Mouse (Mus musculus): ENCODE data around the gene Igsf11. TPM values are rescaled to one million over a fixed set of nuclear protein-coding genes. Genes with fewer than 3 reads are reported as not detected.

Igsf11 gene
- polyA plus RNA-seq, 1 experiment from 2014 or later = 5.5 TPM

GRCm38 (mm10) chr16:38908304-38908703, 15.8 kb downstream of the Igsf11 start:
- no peak overlapping the region for H3K4me2 ChIP-seq
- peaks cover 23% of the 10 kb centered on the region for H3K4me1 ChIP-seq (replicated peaks)
- peaks cover 5% of the 10 kb centered on the region; the same call in 1 of the 2 replicates for H3K27me3 ChIP-seq
- no peak overlapping the region for H3K4me3 ChIP-seq
- H3K9ac ChIP-seq = no peak overlapping the region
- ATAC-seq (ENCODE audit: low read depth) = no peak
- WGBS = 76% methylated on average over 9 of the region's 9 CpGs
- H3K36me3 ChIP-seq = no peaks in the 10 kb centered on the region
- H3K9me3 ChIP-seq = no peaks in the 10 kb centered on the region
- H3K27ac ChIP-seq (replicated peaks) = no peak overlapping the region

DNA sequence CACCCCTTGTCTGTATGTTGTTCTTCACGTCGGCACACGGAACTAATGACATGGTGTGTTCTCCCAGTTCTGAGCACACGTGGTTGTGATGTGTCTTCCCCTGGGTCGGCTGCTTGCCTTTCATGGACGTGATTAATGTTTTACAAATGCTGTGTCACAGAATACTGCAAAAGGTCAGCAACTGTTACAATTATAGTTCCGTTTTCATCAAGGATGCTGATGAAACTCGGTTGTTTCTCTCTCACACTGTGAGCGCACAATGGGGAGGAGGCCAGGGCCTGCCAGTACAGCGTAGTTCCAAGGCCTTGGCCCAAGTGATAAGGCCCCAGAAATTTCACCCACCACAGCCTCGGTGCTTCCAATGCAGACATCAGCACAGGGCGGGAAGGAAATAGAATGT, 17.0 kb downstream of the Igsf11 start:
- Histone ChIP-seq H3K4me3 (no peak overlapping the region), H3K9me3 (no peaks in the 10 kb centered on the region), H3K27ac (replicated peaks) (no peak overlapping the region), H3K4me1 (replicated peaks) (peaks cover 23% of the 10 kb centered on the region), H3K9ac (no peak overlapping the region), H3K36me3 (no peaks in the 10 kb centered on the region), H3K4me2 (no peak overlapping the region), H3K27me3 (no peaks in the 10 kb centered on the region)
- WGBS = 55% methylated on average over 12 of the region's 12 CpGs
- no peak for ATAC-seq (ENCODE audit: low read depth)

- no peak overlapping the region for H3K27ac ChIP-seq (replicated peaks)
- no peak overlapping the region for H3K4me2 ChIP-seq
- peaks cover 23% of the 10 kb centered on the region for H3K4me1 ChIP-seq (replicated peaks)
- H3K36me3 ChIP-seq = no peaks in the 10 kb centered on the region
- no peak overlapping the region for H3K9ac ChIP-seq
- no peaks in the 10 kb centered on the region for H3K9me3 ChIP-seq
- 90% methylated on average over 8 of the region's 8 CpGs for WGBS
- ATAC-seq (ENCODE audit: low read depth) = no peak
- no peak overlapping the region for H3K4me3 ChIP-seq
- H3K27me3 ChIP-seq = no peaks in the 10 kb centered on the region
Measured at GRCm38 (mm10) chr16:38910088-38910487, 17.6 kb downstream of the Igsf11 start.

GRCm38 (mm10) chr16:38915451-38915850, 23.0 kb downstream of the Igsf11 start:
- no peaks in the 10 kb centered on the region for H3K27me3 ChIP-seq
- no peak overlapping the region for H3K9ac ChIP-seq
- WGBS = 94% methylated on average over 4 of the region's 4 CpGs
- no peak overlapping the region for H3K4me3 ChIP-seq
- no peak overlapping the region for H3K4me2 ChIP-seq
- no peaks in the 10 kb centered on the region for H3K36me3 ChIP-seq
- H3K4me1 ChIP-seq (replicated peaks) = 0 out of 2 replicates have a peak, but pooled peaks cover 5% of the 10 kb centered on the region
- no peak overlapping the region for H3K27ac ChIP-seq (replicated peaks)
- ATAC-seq (ENCODE audit: low read depth) = no peak
- no peaks in the 10 kb centered on the region for H3K9me3 ChIP-seq

GRCm38 (mm10) chr16:38916053-38916786, 23.7 kb downstream of the Igsf11 start:
- no peak overlapping the region for H3K4me2 ChIP-seq
- no peak for ATAC-seq (ENCODE audit: low read depth)
- no peaks in the 10 kb centered on the region for H3K27me3 ChIP-seq
- no peaks in the 10 kb centered on the region for H3K9me3 ChIP-seq
- H3K4me3 ChIP-seq = no peak overlapping the region
- H3K9ac ChIP-seq = no peak overlapping the region
- 92% methylated on average over 12 of the region's 12 CpGs for WGBS
- H3K36me3 ChIP-seq = no peaks in the 10 kb centered on the region
- H3K4me1 ChIP-seq (replicated peaks) = 0 out of 2 replicates have a peak, but pooled peaks cover 5% of the 10 kb centered on the region
- no peak overlapping the region for H3K27ac ChIP-seq (replicated peaks)

GRCm38 (mm10) chr16:38916885-38917284, 24.4 kb downstream of the Igsf11 start:
- H3K9ac ChIP-seq = no peak overlapping the region
- WGBS = 87% methylated on average over 5 of the region's 5 CpGs

DNA sequence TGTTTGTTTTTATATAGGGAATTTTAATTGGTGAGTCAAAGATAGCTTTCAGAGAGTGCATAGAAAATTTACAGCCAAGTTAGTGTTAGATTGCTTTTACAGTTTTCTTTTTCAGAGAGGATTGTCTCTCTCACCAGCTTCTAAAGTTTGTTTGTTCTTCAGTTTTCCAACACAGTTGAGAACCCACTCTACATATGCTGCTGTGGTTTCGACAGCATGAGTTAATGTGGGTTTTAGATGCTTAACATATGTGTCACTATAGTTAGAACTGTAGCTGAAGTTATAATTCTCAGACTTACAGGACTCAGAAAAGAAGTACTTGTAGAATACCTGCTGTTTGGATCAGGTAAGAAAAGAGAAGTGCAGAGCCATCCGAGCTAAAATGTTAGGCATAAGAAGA, 25.6 kb downstream of the Igsf11 start:
- no peak for ATAC-seq (ENCODE audit: low read depth)
- no peaks in the 10 kb centered on the region for H3K36me3 ChIP-seq
- H3K4me3 ChIP-seq = no peak overlapping the region
- H3K27me3 ChIP-seq = no peaks in the 10 kb centered on the region
- no peak overlapping the region for H3K9ac ChIP-seq
- no peaks in the 10 kb centered on the region for H3K4me1 ChIP-seq (replicated peaks)
- no peaks in the 10 kb centered on the region for H3K9me3 ChIP-seq
- no peak overlapping the region for H3K27ac ChIP-seq (replicated peaks)
- WGBS = 90% methylated on average over 2 of the region's 2 CpGs
- no peak overlapping the region for H3K4me2 ChIP-seq

More at GRCm38 (mm10) chr16:38916885-38917284, 24.4 kb downstream of the Igsf11 start:
- no peaks in the 10 kb centered on the region for H3K9me3 ChIP-seq
- ATAC-seq (ENCODE audit: low read depth) = no peak
- no peak overlapping the region for H3K4me3 ChIP-seq
- H3K27ac ChIP-seq (replicated peaks) = no peak overlapping the region
- no peak overlapping the region for H3K4me2 ChIP-seq
- H3K27me3 ChIP-seq = no peaks in the 10 kb centered on the region
- no peaks in the 10 kb centered on the region for H3K36me3 ChIP-seq
- H3K4me1 ChIP-seq (replicated peaks) = 0 out of 2 replicates have a peak, but pooled peaks cover 2% of the 10 kb centered on the region

DNA sequence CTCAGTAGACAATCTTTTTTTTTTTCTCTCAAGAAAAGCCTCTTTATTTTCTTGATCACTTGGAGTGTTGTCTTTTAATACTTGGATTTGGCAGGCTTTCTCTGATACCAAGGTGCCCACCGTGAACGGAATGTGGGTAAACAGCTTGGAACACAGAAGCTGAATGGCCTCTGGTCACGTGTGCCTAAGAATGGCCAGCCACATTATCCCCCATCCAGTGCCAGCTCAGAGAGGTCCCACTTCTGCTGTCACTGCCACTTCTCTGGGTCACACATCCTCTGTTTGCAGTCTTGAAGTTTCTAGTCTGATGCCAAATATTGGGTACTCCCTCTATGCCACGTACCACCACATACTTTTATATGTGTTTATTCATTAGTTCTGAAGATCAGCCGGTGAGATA, 28.0 kb downstream of the Igsf11 start:
- H3K27me3 ChIP-seq = no peaks in the 10 kb centered on the region
- 67% methylated on average over 5 of the region's 5 CpGs for WGBS
- no peaks in the 10 kb centered on the region for H3K36me3 ChIP-seq
- no peak overlapping the region for H3K27ac ChIP-seq (replicated peaks)
- no peak overlapping the region for H3K9ac ChIP-seq
- no peak overlapping the region for H3K4me3 ChIP-seq
- no peak overlapping the region for H3K4me2 ChIP-seq
- H3K9me3 ChIP-seq = no peaks in the 10 kb centered on the region
- H3K4me1 ChIP-seq (replicated peaks) = peaks cover 9% of the 10 kb centered on the region
- peak; percentile 52; the same call in 1 of the 2 replicates for ATAC-seq (ENCODE audit: low read depth)

DNA sequence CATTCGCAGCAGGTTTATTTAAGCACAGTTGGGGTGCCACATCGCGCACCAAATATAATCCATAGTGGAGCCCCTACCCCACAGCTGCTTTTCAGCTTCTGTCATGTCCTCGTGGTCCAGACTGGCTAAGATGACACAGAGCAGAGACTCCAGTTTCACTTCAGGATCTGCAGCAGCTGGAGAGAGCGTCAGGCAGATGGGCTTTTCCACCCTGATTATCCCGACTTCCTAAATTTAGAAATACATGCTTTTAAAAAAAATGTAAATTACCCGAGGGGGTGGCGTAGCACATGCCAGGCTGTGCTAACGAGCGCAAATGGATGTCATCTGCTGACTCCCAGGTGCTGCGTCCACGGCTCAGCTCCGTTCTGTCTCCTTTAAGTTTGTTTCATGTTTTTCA, 32.5 kb downstream of the Igsf11 start:
- ATAC-seq (ENCODE audit: low read depth) = peak; percentile 47; the same call in 1 of the 2 replicates

DNA sequence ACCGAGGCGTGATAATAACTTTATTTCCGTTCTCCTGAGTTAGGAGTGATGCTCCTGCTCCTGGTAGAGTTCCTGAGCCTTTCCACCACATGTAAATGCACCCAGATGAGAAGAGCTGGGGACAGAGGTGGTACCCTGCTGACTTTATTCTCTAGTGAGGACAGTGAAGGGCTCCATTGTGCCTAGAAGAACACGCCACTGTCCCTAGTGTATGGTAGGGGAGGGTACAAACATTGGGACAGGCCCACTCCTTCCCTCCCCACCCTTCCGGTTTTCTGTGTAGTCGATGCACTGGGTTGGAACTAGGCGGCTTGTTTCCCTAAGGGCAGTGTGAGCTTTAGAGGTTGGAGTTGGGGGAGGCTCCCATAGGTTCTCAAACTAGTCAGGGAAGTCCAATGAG, 36.3 kb downstream of the Igsf11 start:
- Histone ChIP-seq H3K9me3 (no peaks in the 10 kb centered on the region), H3K4me1 (replicated peaks) (peaks cover 9% of the 10 kb centered on the region), H3K27ac (replicated peaks) (no peak overlapping the region), H3K9ac (no peak overlapping the region), H3K4me3 (no peak overlapping the region), H3K27me3 (no peaks in the 10 kb centered on the region), H3K36me3 (no peaks in the 10 kb centered on the region), H3K4me2 (no peak overlapping the region)
- WGBS = 83% methylated on average over 7 of the region's 7 CpGs
- no peak for ATAC-seq (ENCODE audit: low read depth)

More for the DNA sequence above, 32.5 kb downstream of the Igsf11 start:
- 50% methylated on average over 13 of the region's 13 CpGs for WGBS
- peaks cover 9% of the 10 kb centered on the region for H3K4me1 ChIP-seq (replicated peaks)
- no peaks in the 10 kb centered on the region for H3K36me3 ChIP-seq
- H3K9ac ChIP-seq = no peak overlapping the region
- H3K27ac ChIP-seq (replicated peaks) = peak overlapping the region; percentile 14; the same call in 1 of the 2 replicates
- no peaks in the 10 kb centered on the region for H3K27me3 ChIP-seq
- no peaks in the 10 kb centered on the region for H3K9me3 ChIP-seq
- no peak overlapping the region for H3K4me3 ChIP-seq
- H3K4me2 ChIP-seq = peak overlapping the region; percentile 27

DNA sequence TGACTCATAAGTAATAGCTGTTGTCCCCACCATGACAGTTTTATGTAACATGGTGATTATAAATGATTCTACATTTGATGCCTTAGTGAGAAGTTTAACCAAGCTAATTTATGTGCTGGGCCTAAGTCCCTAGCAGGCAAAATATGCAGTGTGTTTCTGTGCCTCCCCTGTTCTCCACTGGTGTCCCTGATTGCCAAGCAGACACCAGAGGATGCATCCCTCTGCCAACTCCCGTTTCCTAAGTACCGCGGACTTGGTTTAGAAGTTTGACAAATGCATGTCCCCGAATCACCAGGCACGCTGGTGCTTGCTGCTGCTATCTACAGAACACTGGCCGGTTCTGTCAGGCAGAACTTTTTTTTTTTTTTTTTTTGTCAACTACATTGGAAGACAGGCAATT, 39.0 kb downstream of the Igsf11 start:
- 67% methylated on average over 6 of the region's 6 CpGs for WGBS
- no peak overlapping the region for H3K9ac ChIP-seq
- H3K36me3 ChIP-seq = no peaks in the 10 kb centered on the region
- no peak overlapping the region for H3K27ac ChIP-seq (replicated peaks)
- H3K4me1 ChIP-seq (replicated peaks) = no peaks in the 10 kb centered on the region
- H3K9me3 ChIP-seq = no peaks in the 10 kb centered on the region
- no peak for ATAC-seq (ENCODE audit: low read depth)
- no peak overlapping the region for H3K4me3 ChIP-seq
- H3K27me3 ChIP-seq = no peaks in the 10 kb centered on the region
- no peak overlapping the region for H3K4me2 ChIP-seq

DNA sequence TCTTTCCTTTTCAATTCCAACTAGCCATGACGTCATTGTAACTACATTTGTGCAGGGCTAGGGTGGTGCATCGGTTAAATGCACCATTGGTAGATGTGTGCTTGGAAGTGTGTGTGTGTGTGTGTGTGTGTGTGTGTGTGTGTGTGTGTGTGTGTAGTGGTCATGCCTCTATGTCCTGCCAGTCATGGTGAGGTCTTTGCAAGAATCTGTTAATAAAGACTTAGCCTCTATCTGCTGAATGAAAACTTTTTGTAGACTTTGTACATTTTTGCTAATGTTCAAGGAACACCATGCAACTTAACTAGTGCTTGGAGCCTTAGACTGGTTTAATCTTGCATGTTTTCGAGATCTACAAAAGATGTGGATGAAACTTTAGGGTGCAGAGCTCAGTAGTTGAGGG, 48.3 kb downstream of the Igsf11 start:
- H3K27ac ChIP-seq (replicated peaks) = peak overlapping the region; percentile 78
- WGBS = 46% methylated on average over 3 of the region's 3 CpGs

More for the DNA sequence above, 48.3 kb downstream of the Igsf11 start:
- peak; percentile 32; the same call in 1 of the 2 replicates for ATAC-seq (ENCODE audit: low read depth)
- Histone ChIP-seq H3K4me3 (no peak overlapping the region), H3K4me2 (no peak overlapping the region), H3K9me3 (0 out of 2 replicates have a peak, but pooled peaks cover 4% of the 10 kb centered on the region), H3K9ac (no peak overlapping the region), H3K27me3 (no peaks in the 10 kb centered on the region), H3K36me3 (no peaks in the 10 kb centered on the region), H3K4me1 (replicated peaks) (peaks cover 50% of the 10 kb centered on the region)

Measured in neural tube, embryonic 13.5 days (tissue).